Mouse (Mus musculus) forebrain, embryonic 14.5 days (tissue): ENCODE data around the gene Ano10. TPM values are rescaled to one million over a fixed set of nuclear protein-coding genes. Genes with fewer than 3 reads are reported as not detected.
A peak's percentile ranks its signal among the peaks of the same experiment; 100 is the strongest.

ENCODE experiments used
- ATAC-seq: fragments of 200-750 bp; cut with Nextera tagmentation; 2 replicates; pipeline ENCODE4 v1.8.0; 2017; ENCODE audit warnings: mild to moderate bottlenecking, moderate library complexity
- DNase-seq: peaks from one replicate; pipeline ENCODE4 v3.0.0-alpha.2; 2015; ENCODE audit warnings: low spot score
- H3K27ac ChIP-seq: fragments of 300-500 bp; sonication (generic); 2 replicates; pipeline ENCODE4 v1.5.1; 2014; ENCODE audit warnings: low read depth, mild to moderate bottlenecking, control low read depth, low read length, moderate library complexity
- H3K27me3 ChIP-seq: fragments of 300-500 bp; sonication (generic); replicated peaks from 2 replicates; pipeline ENCODE4 v1.6.1; 2014; ENCODE audit warnings: low read length, control low read depth, mixed read lengths; ENCODE audit not compliant: control insufficient read depth, insufficient read depth
- H3K36me3 ChIP-seq: fragments of 300-500 bp; sonication (generic); 2 replicates; pipeline ENCODE4 v1.6.1; 2014; ENCODE audit warnings: low read length, control low read depth; ENCODE audit not compliant: control insufficient read depth, insufficient read depth
- H3K4me1 ChIP-seq: fragments of 300-500 bp; sonication (generic); 2 replicates; pipeline ENCODE4 v1.6.1; 2014; ENCODE audit warnings: antibody characterized with exemption, low read length, control low read depth; ENCODE audit not compliant: control insufficient read depth, insufficient read depth
- H3K4me2 ChIP-seq: fragments of 300-500 bp; sonication (generic); 2 replicates; pipeline ENCODE4 v1.6.1; 2014; ENCODE audit warnings: mild to moderate bottlenecking, control low read depth, low read length
- H3K4me3 ChIP-seq: fragments of 300-500 bp; sonication (generic); 2 replicates; pipeline ENCODE4 v1.5.1; 2014; ENCODE audit warnings: low read depth, low read length, control low read depth
- H3K9ac ChIP-seq: fragments of 300-500 bp; sonication (generic); 2 replicates; pipeline ENCODE4 v1.6.1; 2014; ENCODE audit warnings: mild to moderate bottlenecking, low read length, control low read depth, moderate library complexity
- H3K9me3 ChIP-seq: fragments of 300-500 bp; sonication (generic); replicated peaks from 2 replicates; pipeline ENCODE4 v1.6.1; 2016; ENCODE audit warnings: low read length, control low read depth, mixed read lengths; ENCODE audit not compliant: control insufficient read depth
- WGBS: fragments of 180-500 bp; shearing (Covaris S2); extraction: QIAGEN DNeasy Blood & Tissue Kit; methylation state at CpG from one replicate; pipeline ENCODE4 v1.1.7; 2014; 5-methylcytosine and 5-hydroxymethylcytosine counted together
- polyA plus RNA-seq: library from polyadenylated mRNA; unstranded; fragments of >200 nt; fragmentation: Nextera tagmentation; extraction: Ambion mirVana; gene quantifications from 2 replicates; pipeline ENCODE4 v1.2.1, GENCODE M21; 2014

Ano10 gene
- polyA plus RNA-seq, 1 experiment from 2014 or later = 45.2 TPM

DNA sequence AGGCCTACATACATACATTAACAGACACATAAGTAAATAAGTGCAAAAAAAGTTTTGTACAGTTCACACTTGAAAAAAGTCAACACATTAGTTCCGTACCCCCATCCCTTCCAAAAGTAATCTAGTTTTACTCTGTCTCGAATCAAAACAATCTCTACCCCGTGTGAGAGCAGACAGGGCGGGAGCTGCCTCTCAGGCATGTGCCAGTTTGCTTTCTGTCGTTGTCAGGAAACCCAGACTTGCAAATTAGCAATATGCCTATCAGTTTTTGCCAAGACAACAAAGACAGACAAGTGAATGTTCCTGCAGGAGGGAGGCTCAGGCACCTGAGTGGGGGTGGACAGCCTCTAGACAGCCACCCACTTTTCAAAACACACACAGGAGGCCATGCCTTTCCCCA lies 100.9 kb downstream of the Ano10 start:
- Histone ChIP-seq H3K9ac (no peak overlapping the region), H3K9me3 (no peaks in the 10 kb centered on the region), H3K4me3 (no peak overlapping the region), H3K27ac (0 out of 2 replicates have a peak overlapping the region, but pooled peaks have one; percentile 21), H3K36me3 (no peaks in the 10 kb centered on the region), H3K4me1 (no peaks in the 10 kb centered on the region), H3K4me2 (no peak overlapping the region), H3K27me3 (no peaks in the 10 kb centered on the region)
- ATAC-seq (peak; percentile 26; the same call in 1 of the 2 replicates), DNase-seq (peak; percentile 62)
- 56% methylated on average over 5 of the region's 5 CpGs for WGBS

DNA sequence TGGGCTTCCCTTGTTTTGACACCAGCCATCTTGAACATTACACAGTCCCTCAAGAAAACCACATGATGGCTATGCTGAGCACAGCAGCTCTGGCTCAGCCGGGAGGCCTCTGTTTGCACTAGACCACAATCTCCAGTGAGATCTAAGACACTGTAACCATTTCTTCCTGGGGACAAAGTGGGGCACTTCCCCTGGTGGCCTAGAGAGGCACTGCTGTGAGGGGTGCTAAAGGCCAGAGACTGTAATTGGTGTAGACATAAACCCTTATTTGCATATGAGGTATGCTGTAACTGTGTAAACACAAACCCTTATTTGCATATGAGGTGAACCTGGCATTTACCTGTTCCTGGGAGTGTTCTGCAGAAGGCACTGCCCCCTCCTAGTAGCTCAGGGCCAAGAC lies 105.5 kb downstream of the Ano10 start:
- Histone ChIP-seq H3K4me1 (no peaks in the 10 kb centered on the region), H3K27ac (no peak overlapping the region), H3K9me3 (no peaks in the 10 kb centered on the region), H3K4me2 (no peak overlapping the region), H3K27me3 (no peaks in the 10 kb centered on the region), H3K4me3 (no peak overlapping the region), H3K36me3 (no peaks in the 10 kb centered on the region), H3K9ac (no peak overlapping the region)
- DNase-seq = no peak
- ATAC-seq = no peak
- 69% methylated on average over 1 of the region's 1 CpGs for WGBS

DNA sequence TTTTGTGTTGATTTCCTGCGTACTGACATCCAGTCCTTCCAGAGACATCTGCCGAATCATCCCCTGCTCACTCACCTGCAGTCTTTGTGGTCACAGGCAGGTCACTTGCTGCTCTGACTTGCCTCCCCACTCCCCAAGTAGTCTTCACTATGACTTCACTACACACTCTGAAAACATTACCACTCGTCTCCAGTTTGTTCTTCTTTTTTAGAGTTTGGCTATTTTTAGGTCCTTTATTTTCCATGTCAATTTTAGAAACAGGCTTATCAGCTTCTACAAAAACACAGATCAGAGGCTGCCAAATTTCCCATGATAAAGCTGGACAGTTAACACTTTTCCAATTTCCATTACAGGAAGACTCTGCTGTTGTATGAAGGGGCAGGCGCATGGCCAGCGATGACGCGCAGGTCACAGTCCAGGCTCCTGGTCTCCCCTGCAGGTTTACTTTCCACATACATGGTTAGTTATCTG lies 106.7 kb downstream of the Ano10 start:
- H3K9me3 ChIP-seq = no peaks in the 10 kb centered on the region
- no peak overlapping the region for H3K4me2 ChIP-seq
- no peaks in the 10 kb centered on the region for H3K36me3 ChIP-seq
- H3K9ac ChIP-seq = no peak overlapping the region
- no peaks in the 10 kb centered on the region for H3K27me3 ChIP-seq
- H3K4me1 ChIP-seq = no peaks in the 10 kb centered on the region
- 89% methylated on average over 7 of the region's 7 CpGs for WGBS
- ATAC-seq = no peak
- H3K4me3 ChIP-seq = no peak overlapping the region
- DNase-seq = no peak
- no peak overlapping the region for H3K27ac ChIP-seq

DNA sequence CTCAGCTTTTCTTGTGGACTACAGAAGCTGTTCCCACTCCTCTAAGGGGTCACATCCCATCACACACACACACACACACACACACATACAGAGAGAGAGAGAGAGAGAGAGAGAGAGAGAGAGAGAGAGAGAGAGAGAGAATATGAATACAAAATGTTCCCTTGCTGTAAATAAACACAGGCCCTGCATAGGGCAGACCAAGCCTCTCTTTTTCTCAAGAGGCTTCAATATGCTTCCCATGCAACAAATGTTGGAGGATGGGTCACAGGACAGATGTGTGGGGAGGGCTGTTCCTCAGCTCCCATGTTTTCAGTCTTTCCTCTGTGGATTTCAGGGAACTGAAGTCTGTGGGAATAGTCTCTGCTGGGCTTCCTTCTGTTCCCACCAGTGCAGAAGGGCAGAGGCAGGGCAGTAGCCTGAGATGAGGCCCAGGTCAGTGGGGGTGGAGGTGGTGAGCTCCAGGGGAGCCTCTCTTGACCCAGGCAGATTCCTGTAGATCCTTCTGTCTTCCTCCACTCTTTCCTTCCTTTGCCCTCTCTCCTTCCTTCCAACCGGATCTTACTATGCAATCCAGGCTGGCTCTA lies 107.5 kb downstream of the Ano10 start:
- ATAC-seq = no peak

DNA sequence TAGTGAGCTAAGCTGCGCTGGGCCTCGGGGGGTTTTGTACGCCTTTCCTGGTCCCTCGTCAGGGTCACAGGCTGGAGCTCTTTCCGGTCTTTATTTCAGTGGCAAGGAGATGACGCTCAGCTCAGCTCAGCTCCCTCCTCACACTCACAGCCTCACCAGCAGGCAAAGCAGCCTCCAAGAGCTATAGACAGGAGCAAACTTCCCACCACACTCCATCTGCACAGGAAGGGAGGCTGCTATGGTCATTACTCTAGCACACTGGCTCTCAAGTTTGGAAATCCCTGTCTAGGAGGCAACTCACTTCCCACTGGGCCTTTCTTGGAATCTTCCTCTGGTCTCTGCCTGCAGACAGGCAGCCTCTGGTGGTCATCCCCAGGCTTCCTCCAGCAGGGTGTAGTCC lies 108.3 kb downstream of the Ano10 start:
- no peak overlapping the region for H3K4me2 ChIP-seq
- H3K27ac ChIP-seq = no peak overlapping the region
- no peak overlapping the region for H3K4me3 ChIP-seq
- ATAC-seq = no peak
- no peak for DNase-seq
- no peaks in the 10 kb centered on the region for H3K9me3 ChIP-seq
- H3K4me1 ChIP-seq = no peaks in the 10 kb centered on the region
- H3K36me3 ChIP-seq = no peaks in the 10 kb centered on the region
- H3K27me3 ChIP-seq = no peaks in the 10 kb centered on the region
- WGBS = 89% methylated on average over 6 of the region's 6 CpGs
- H3K9ac ChIP-seq = no peak overlapping the region

More for the DNA sequence above, 107.5 kb downstream of the Ano10 start:
- DNase-seq = no peak
- Histone ChIP-seq H3K4me3 (no peak overlapping the region), H3K27ac (no peak overlapping the region), H3K4me1 (no peaks in the 10 kb centered on the region), H3K9me3 (no peaks in the 10 kb centered on the region), H3K4me2 (no peak overlapping the region), H3K27me3 (no peaks in the 10 kb centered on the region), H3K9ac (no peak overlapping the region), H3K36me3 (no peaks in the 10 kb centered on the region)
- 88% methylated on average over 1 of the region's 1 CpGs for WGBS

DNA sequence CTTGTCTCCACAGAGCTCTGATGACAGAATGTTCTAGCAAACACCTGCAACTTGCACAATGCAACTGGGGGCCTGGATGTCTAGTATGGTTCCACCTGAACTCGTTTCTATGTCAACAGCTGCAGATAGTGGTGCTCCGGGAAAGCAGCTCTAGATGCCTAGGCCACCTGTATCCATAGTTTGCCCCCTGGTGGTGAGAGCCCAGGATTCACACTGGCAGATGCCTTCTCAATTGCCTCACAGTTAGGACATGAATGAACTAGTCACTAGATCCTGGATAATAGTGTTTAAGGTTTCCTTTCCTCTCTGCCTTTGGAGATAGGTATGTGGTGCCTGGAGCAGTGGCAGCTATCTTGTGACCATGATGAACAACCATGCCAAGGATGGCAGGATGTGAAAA lies 109.2 kb downstream of the Ano10 start:
- Histone ChIP-seq H3K9ac (no peak overlapping the region), H3K27ac (no peak overlapping the region), H3K36me3 (no peaks in the 10 kb centered on the region), H3K4me2 (no peak overlapping the region), H3K9me3 (no peaks in the 10 kb centered on the region), H3K4me1 (no peaks in the 10 kb centered on the region), H3K27me3 (no peaks in the 10 kb centered on the region), H3K4me3 (no peak overlapping the region)
- ATAC-seq (no peak; the same call in 1 of the 2 replicates), DNase-seq (peak; percentile 72)
- 19% methylated on average over 2 of the region's 2 CpGs for WGBS

DNA sequence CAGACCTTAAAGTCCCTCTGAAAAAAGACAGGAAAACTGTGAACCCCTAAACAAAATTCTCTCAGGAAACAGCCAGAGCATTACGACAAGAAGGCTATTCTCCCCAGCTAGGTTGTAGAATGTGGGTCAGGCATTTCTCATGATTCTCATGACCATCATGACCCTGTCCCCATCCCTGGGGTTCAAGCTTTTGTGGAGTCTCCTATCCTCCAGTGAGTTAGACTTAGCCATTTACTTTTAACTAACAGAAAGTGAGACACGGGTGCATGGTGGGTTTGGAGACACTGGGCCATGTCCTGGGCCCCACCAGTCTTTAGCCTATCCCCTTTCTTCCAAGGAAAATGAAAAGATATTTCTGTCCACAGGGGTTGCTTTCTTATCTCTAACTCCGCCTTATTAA lies 109.9 kb downstream of the Ano10 start:
- no peaks in the 10 kb centered on the region for H3K36me3 ChIP-seq
- no peak overlapping the region for H3K4me3 ChIP-seq
- H3K9ac ChIP-seq = no peak overlapping the region
- H3K4me1 ChIP-seq = no peaks in the 10 kb centered on the region
- H3K27me3 ChIP-seq = no peaks in the 10 kb centered on the region
- WGBS = 90% methylated on average over 3 of the region's 3 CpGs
- no peak for DNase-seq
- H3K9me3 ChIP-seq = no peaks in the 10 kb centered on the region
- no peak for ATAC-seq
- no peak overlapping the region for H3K27ac ChIP-seq
- no peak overlapping the region for H3K4me2 ChIP-seq

DNA sequence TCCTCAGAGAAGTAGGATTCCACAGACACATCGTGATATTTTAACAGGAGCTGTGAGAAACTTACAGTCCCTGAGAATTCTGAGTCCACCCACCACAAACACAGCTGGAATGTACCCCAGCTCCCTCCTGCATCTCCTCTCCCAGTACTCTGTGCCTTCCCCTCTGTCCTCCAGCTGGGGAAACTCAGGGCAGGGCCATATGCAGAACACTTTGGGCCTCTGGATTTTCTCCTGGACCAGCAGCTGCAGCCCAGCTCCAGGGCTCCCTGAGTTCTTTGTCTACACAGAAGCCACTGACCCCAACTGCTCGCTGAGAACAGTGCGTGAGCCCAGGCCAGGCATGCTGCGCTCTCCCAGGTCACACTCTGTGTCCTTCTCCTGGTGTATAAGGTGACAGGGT lies 111.1 kb downstream of the Ano10 start:
- H3K4me2 ChIP-seq = no peak overlapping the region
- 78% methylated on average over 4 of the region's 4 CpGs for WGBS
- no peaks in the 10 kb centered on the region for H3K27me3 ChIP-seq
- DNase-seq (no peak), ATAC-seq (no peak)
- H3K27ac ChIP-seq = no peak overlapping the region
- no peak overlapping the region for H3K4me3 ChIP-seq
- no peaks in the 10 kb centered on the region for H3K4me1 ChIP-seq
- H3K9ac ChIP-seq = no peak overlapping the region
- 0 out of 2 replicates have a peak, but pooled peaks cover 2% of the 10 kb centered on the region for H3K36me3 ChIP-seq
- no peaks in the 10 kb centered on the region for H3K9me3 ChIP-seq

DNA sequence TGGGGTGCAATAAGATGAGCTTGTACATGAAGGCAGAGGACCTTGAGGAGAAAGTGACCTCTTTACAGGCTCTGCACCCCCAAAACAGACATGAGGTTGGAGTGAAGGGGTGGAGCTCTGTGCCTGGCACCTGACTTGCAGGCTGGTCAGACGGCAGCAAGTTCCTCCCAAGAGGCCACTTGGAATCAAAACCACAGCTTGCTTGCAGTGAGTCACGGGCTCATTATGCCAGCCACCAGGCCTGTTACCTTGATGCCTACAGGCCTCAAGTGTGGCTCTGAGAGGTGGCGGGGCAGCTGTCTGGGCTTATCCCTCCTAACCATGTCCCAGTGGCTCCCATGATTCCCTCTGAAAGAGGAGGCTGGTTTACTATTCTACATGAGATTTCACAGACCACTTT lies 114.1 kb downstream of the Ano10 start:
- Histone ChIP-seq H3K36me3 (peaks cover 8% of the 10 kb centered on the region; the same call in 1 of the 2 replicates), H3K27me3 (no peaks in the 10 kb centered on the region), H3K4me2 (no peak overlapping the region), H3K9ac (no peak overlapping the region), H3K27ac (no peak overlapping the region), H3K9me3 (no peaks in the 10 kb centered on the region), H3K4me1 (no peaks in the 10 kb centered on the region), H3K4me3 (no peak overlapping the region)
- ATAC-seq (no peak), DNase-seq (no peak)
- 81% methylated on average over 3 of the region's 3 CpGs for WGBS
